In the genomic region with DNA sequence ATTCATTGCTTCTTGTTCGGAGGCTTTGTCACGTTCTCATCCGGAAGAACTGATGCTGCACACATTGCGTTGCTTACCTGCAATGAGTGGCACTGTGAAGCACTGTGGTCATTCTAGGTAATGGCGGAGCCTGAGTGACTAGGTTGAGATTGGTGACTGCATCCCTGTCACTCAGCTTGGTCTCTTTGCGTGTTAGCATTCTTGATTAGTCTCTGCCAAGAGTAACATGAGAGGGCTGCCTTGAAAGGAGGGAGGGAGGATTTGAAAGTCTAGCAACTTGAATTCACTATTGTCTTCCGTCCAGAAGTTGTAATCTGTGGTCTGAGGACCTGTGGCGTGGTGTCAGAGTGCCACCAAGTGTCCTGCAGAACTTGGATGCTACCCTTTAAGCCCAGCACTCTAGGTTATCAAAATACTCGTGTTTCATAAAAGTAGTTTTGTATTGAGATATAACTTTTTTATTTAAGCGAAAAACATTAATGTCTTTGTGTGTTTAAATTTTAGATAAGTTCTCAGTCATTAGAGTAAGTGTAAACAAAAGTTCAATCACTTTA, we compare ENCODE assay signal across 19 mouse cellular contexts.
A peak's percentile ranks its signal among the peaks of the same experiment; 100 is the strongest.
DNase-seq lines count a peak whose midpoint lies in the region; ATAC-seq and TF ChIP-seq lines count a peak whose summit lies in the region.
"Had no signal": no experiment of that assay in that cellular context is flagged by ENCODE, and none has a peak within 500 bp of the region (broad histone marks: within the 10 kb centered on the region; RNA-seq: fewer than 3 reads in every experiment).

No protein-coding gene starts in this region.

- H3K27ac ChIP-seq in heart, adult 2 months, result no peak overlapping the region
- no peak overlapping the region for H3K27ac ChIP-seq in layer of hippocampus, adult 2 months
- no peak overlapping the region for H3K27ac ChIP-seq in CH12.LX (ENCODE audit: insufficient read depth, low read depth)
- peak overlapping the region; percentile 33; the same call in 1 of the 2 replicates for H3K27ac ChIP-seq in heart, embryonic 16.5 days (ENCODE audit: low read length)
- H3K27ac ChIP-seq: forebrain, embryonic 12.5 days; hindbrain, embryonic 12.5 days; intestine, embryonic 15.5 days; left cerebral cortex, adult 2 months; liver, embryonic 15.5 days; midbrain, embryonic 12.5 days; neural tube, embryonic 15.5 days; stomach, embryonic 15.5 days had no signal

- no peak overlapping the region for H3K4me2 ChIP-seq in CH12.LX (ENCODE audit: insufficient read depth, low read depth, poor library complexity, severe bottlenecking)
- H3K4me2 ChIP-seq in heart, embryonic 16.5 days (ENCODE audit: low read depth, low read length), result no peak overlapping the region
- H3K4me2 ChIP-seq: forebrain, embryonic 12.5 days; hindbrain, embryonic 12.5 days; intestine, embryonic 15.5 days; liver, embryonic 15.5 days; midbrain, embryonic 12.5 days; neural tube, embryonic 15.5 days; stomach, embryonic 15.5 days had no signal

- dilution Hi-C loops in CH12.LX (cut with MboI; ENCODE audit: extremely low pct_ligation_motif_present, extremely low pct_unique_long_range_greater_than_20kb, low sequenced_read_pairs), result no loop called here

- no peak for DNase-seq in heart, adult 2 months
- no peak for DNase-seq in heart, postnatal 36 days
- DNase-seq in layer of hippocampus, adult 2 months (ENCODE audit: low spot score in 2 of 2), result no peak
- DNase-seq in layer of hippocampus, postnatal 25 days (ENCODE audit: extremely low spot score in 1 of 2, low spot score in 1 of 2), result no peak
- no peak for DNase-seq in CH12.LX (ENCODE audit: extremely low read depth)
- no peak for DNase-seq in ovary, postnatal 14 days (ENCODE audit: low spot score)
- DNase-seq: cerebellum, adult 9-11 months; kidney, postnatal 10 days; spleen, adult 18-20 months had no signal

- H3K4me3 ChIP-seq in heart, adult 2 months, result no peak overlapping the region
- H3K4me3 ChIP-seq in layer of hippocampus, adult 2 months, result no peak overlapping the region
- H3K4me3 ChIP-seq in CH12.LX (replicated peaks in 1 of 3; ENCODE audit: low read depth in 2 of 3, low read length in 2 of 3, poor library complexity in 1 of 3), result no peak overlapping the region
- no peak overlapping the region for H3K4me3 ChIP-seq in heart, embryonic 16.5 days (ENCODE audit: low read length)
- H3K4me3 ChIP-seq: forebrain, embryonic 12.5 days; hindbrain, embryonic 12.5 days; intestine, embryonic 15.5 days; left cerebral cortex, adult 2 months; liver, embryonic 15.5 days; midbrain, embryonic 12.5 days; myocyte; neural tube, embryonic 15.5 days; stomach, embryonic 15.5 days had no signal

- ATAC-seq in heart, embryonic 16.5 days (replicated peaks; ENCODE audit: extremely low read depth, insufficient read depth, low FRiP score), result no peak
- ATAC-seq: intestine, embryonic 15.5 days had no signal

- TF ChIP-seq CTCF in heart, adult 2 months (IDR thresholded peaks at IDR 0.05), result peak; percentile 59
- TF ChIP-seq CTCF in layer of hippocampus, adult 2 months (conservative IDR thresholded peaks at IDR 0.05), result peak; percentile 52
- peak in 1 of 2 experiments; percentile 22; a peak in 1 of 4 replicates for TF ChIP-seq CTCF in CH12.LX (conservative IDR thresholded peaks at IDR 0.05 in 1 of 2, IDR thresholded peaks at IDR 0.05 in 1 of 2; ENCODE audit: low read depth in 2 of 2, low read length in 2 of 2)

- WGBS in heart, adult 2 months, result 51% methylated on average over 10 of the region's 10 CpGs
- WGBS in heart, embryonic 16.5 days, result 52% methylated on average over 10 of the region's 10 CpGs

- H3K36me3 ChIP-seq in heart, adult 2 months (ENCODE audit: control insufficient read depth, insufficient read depth, low read length), result peaks cover 18% of the 10 kb centered on the region
- H3K36me3 ChIP-seq in CH12.LX (replicated peaks in 1 of 2; ENCODE audit: control insufficient read depth in 1 of 2, insufficient read depth in 1 of 2, low read length in 1 of 2), result peaks cover 0 to 37% of the 10 kb centered on the region in 2 experiments
- H3K36me3 ChIP-seq in heart, embryonic 16.5 days (ENCODE audit: control insufficient read depth, insufficient read depth), result no peaks in the 10 kb centered on the region; the same call in 1 of the 2 replicates
- H3K36me3 ChIP-seq: forebrain, embryonic 12.5 days; hindbrain, embryonic 12.5 days; intestine, embryonic 15.5 days; liver, embryonic 15.5 days; midbrain, embryonic 12.5 days; neural tube, embryonic 15.5 days; stomach, embryonic 15.5 days had no signal

- no peak for TF ChIP-seq POLR2A in heart, adult 2 months (IDR thresholded peaks at IDR 0.05; ENCODE audit: insufficient read depth, low read depth, low read length)
- TF ChIP-seq POLR2A in CH12.LX (IDR thresholded peaks at IDR 0.05; ENCODE audit: low read depth, low read length), result no peak

- no peaks in the 10 kb centered on the region for H3K27me3 ChIP-seq in heart, adult 2 months (ENCODE audit: control insufficient read depth, insufficient read depth, low read length)
- H3K27me3 ChIP-seq in CH12.LX (replicated peaks), result no peaks in the 10 kb centered on the region
- no peaks in the 10 kb centered on the region for H3K27me3 ChIP-seq in heart, embryonic 16.5 days (ENCODE audit: control insufficient read depth, insufficient read depth, low read length)
- H3K27me3 ChIP-seq: forebrain, embryonic 12.5 days; hindbrain, embryonic 12.5 days; intestine, embryonic 15.5 days; liver, embryonic 15.5 days; midbrain, embryonic 12.5 days; neural tube, embryonic 15.5 days; stomach, embryonic 15.5 days had no signal

- in situ Hi-C loops in CH12.LX (cut with MboI; ENCODE audit: low pct_ligation_motif_present, low pct_unique_long_range_greater_than_20kb, low sequenced_read_pairs), result no loop called here

- intact Hi-C loops in heart, adult 2 months (cut with DNase I), result no loop called here
- intact Hi-C loops in heart, postnatal 36 days (cut with DNase I), result loop anchor here (2.0 kb wide), 1 partner anchor 27 kb away; no protein-coding TSS in a partner anchor

- no peaks in the 10 kb centered on the region for H3K9me3 ChIP-seq in CH12.LX (replicated peaks; ENCODE audit: low read length)
- H3K9me3 ChIP-seq in heart, embryonic 16.5 days (replicated peaks; ENCODE audit: control insufficient read depth, low read length), result no peaks in the 10 kb centered on the region
- H3K9me3 ChIP-seq: forebrain, embryonic 12.5 days; hindbrain, embryonic 12.5 days; intestine, embryonic 15.5 days; liver, embryonic 15.5 days; midbrain, embryonic 12.5 days; neural tube, embryonic 15.5 days; stomach, embryonic 15.5 days had no signal

- H3K79me2 ChIP-seq in heart, adult 2 months (replicated peaks; ENCODE audit: control insufficient read depth, insufficient read depth, low read length), result peaks cover 12% of the 10 kb centered on the region
- no peaks in the 10 kb centered on the region for H3K79me2 ChIP-seq in CH12.LX (replicated peaks; ENCODE audit: control insufficient read depth, extremely low read depth, insufficient read depth, poor library complexity, severe bottlenecking)

- peak; percentile 11 for TF ChIP-seq RAD21 in CH12.LX (IDR thresholded peaks at IDR 0.05; ENCODE audit: low read depth, low read length)

- peaks cover 18% of the 10 kb centered on the region for H3K4me1 ChIP-seq in heart, adult 2 months (ENCODE audit: control insufficient read depth, insufficient read depth, low read length)
- peaks cover 0 to 5% of the 10 kb centered on the region in 2 experiments; a peak in 1 of 4 replicates for H3K4me1 ChIP-seq in CH12.LX (ENCODE audit: control insufficient read depth in 1 of 2, insufficient read depth in 2 of 2)
- peaks cover 57% of the 10 kb centered on the region for H3K4me1 ChIP-seq in heart, embryonic 16.5 days (ENCODE audit: control insufficient read depth, insufficient read depth, low read length)
- H3K4me1 ChIP-seq: intestine, embryonic 15.5 days had no signal

- no peak overlapping the region for H3K9ac ChIP-seq in heart, adult 2 months (ENCODE audit: low read depth, low read length)
- H3K9ac ChIP-seq in CH12.LX (ENCODE audit: insufficient read depth, low read depth), result no peak overlapping the region
- H3K9ac ChIP-seq in heart, embryonic 16.5 days (ENCODE audit: low read length), result no peak overlapping the region
- H3K9ac ChIP-seq: forebrain, embryonic 12.5 days; hindbrain, embryonic 12.5 days; intestine, embryonic 15.5 days; liver, embryonic 15.5 days; midbrain, embryonic 12.5 days; neural tube, embryonic 15.5 days; stomach, embryonic 15.5 days had no signal

- TF ChIP-seq EP300 in heart, adult 2 months (IDR thresholded peaks at IDR 0.05; ENCODE audit: insufficient read depth, low read depth, low read length), result 0 out of 2 replicates have a peak, but pooled peaks have one; percentile 13
- TF ChIP-seq EP300 in CH12.LX (IDR thresholded peaks at IDR 0.05; ENCODE audit: low read length), result no peak

TF ChIP-seq in CH12.LX, 34 proteins besides CTCF, POLR2A, EP300 and RAD21:
- TF ChIP-seq POLR2AphosphoS2 (IDR thresholded peaks at IDR 0.05; ENCODE audit: low read depth, low read length), result no peak
- TF ChIP-seq MYC (IDR thresholded peaks at IDR 0.05; ENCODE audit: low read depth, low read length), result no peak
- no peak for TF ChIP-seq IRF4 (IDR thresholded peaks at IDR 0.05; ENCODE audit: low read depth, low read length)
- no peak for TF ChIP-seq GABPA (IDR thresholded peaks at IDR 0.05; ENCODE audit: insufficient replicate concordance, low read depth, low read length)
- no peak for TF ChIP-seq ETS1 (conservative IDR thresholded peaks at IDR 0.05; ENCODE audit: low read depth, low read length)
- no peak for TF ChIP-seq PAX5 (IDR thresholded peaks at IDR 0.05; ENCODE audit: low read length)
- no peak for TF ChIP-seq CHD2 (IDR thresholded peaks at IDR 0.05; ENCODE audit: low read length)
- TF ChIP-seq USF2 (conservative IDR thresholded peaks at IDR 0.05; ENCODE audit: low read depth, low read length), result no peak
- TF ChIP-seq MAZ (IDR thresholded peaks at IDR 0.05; ENCODE audit: low read depth, low read length), result no peak
TF ChIP-seq in CH12.LX: peak in this region for 0.
